Mouse (Mus musculus) duodenum, adult 2 months (tissue): Measurements from ENCODE around the gene Pfkfb4. TPM values are rescaled to one million over a fixed set of nuclear protein-coding genes. Genes with fewer than 3 reads are reported as not detected.

Experiments
- polyA plus RNA-seq: library from polyadenylated mRNA; depleted of rRNA; stranded (reverse); fragments of >200 nt; gene quantifications from 2 replicates; pipeline ENCODE4 v1.2.3, GENCODE M21; 2012; ENCODE audit warnings: low replicate concordance; rRNA removed

The Pfkfb4 gene
- 67.1 and 86.6 TPM in 2 replicates for polyA plus RNA-seq

GRCm38 (mm10) chr9:108991428-108992084, at the start of gene Pfkfb4:
Gene Pfkfb4, plus strand, starts transcription at chr9:108991778.

DNA sequence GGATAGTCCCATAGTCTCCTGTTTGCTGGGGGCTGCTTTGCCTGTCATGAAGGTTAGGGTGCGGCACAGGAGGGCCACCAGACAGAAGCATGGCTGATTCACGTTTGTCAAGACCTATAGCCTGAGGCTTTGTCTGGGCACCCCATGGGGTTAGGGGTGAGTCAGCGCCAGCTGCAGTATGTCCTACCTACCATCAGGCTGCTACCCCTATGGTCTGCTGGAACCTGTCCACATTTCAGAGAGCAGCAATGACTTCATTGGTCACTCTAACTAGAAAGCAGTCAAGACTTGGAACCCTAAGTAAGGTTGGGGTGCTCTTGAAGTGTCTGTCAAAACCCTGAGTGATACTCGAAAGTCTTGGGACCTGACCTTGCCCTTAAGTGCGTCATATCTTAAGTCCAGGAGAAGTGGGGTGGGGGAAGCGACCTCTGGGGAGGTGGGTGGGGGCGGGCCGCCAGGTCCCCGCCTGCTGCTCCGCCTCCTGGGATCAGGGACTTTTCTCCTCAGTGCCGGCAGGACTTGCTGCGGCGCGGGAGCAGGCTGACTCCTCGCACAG, 38.4 kb upstream of the Pfkfb4 start, which contains the start of gene Col7a1:
Col7a1 (plus strand) TSS at position 506 of the 556 bp plus-strand sequence.

GRCm38 (mm10) chr9:108985710-108986109, 5.9 kb upstream of the Pfkfb4 start, which contains the start of gene Ucn2:
Gene Ucn2, plus strand, starts transcription at chr9:108986010.

DNA sequence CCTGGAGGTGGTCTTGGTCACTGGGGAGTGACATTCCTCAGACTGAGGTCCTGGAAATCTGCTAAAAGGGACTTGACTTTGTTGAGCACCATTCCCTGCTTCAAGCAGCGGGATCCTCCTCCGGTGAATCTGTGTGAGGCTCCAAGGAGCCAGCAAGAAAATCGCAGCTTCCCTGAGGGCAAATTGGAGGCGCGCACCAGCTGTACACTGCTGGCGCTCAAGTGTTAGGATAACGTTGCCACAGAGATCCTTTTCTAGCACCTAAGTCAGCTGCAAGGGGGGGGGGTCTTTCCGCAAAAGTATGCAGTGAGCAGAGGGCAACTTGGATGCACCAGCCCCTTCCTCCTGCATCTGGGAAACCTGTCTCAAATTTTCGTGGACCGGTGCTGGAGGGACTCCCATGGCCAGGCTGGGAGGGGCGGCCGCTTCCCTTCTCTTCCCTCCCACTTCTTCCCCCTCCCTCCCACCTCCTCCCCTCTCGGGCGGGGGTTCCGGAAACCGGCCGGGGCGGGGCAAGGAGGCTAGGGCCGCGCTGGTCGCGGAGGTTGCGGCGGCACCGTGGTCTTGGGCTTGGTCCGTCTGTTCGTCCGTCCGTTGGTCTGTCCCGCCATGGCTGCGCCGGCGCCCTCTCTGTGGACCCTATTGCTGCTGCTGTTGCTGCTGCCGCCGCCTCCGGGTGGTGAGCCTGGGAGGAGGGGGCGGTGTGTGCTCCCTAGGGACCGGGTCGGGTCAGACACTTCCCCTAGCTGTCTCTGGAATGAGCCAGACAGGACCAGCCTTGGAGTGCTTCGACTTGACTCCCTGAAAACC, 46.7 kb downstream of the Pfkfb4 start, which contains the start of gene Shisa5:
Shisa5 (plus strand) TSS at position 480 of the 810 bp plus-strand sequence.

DNA sequence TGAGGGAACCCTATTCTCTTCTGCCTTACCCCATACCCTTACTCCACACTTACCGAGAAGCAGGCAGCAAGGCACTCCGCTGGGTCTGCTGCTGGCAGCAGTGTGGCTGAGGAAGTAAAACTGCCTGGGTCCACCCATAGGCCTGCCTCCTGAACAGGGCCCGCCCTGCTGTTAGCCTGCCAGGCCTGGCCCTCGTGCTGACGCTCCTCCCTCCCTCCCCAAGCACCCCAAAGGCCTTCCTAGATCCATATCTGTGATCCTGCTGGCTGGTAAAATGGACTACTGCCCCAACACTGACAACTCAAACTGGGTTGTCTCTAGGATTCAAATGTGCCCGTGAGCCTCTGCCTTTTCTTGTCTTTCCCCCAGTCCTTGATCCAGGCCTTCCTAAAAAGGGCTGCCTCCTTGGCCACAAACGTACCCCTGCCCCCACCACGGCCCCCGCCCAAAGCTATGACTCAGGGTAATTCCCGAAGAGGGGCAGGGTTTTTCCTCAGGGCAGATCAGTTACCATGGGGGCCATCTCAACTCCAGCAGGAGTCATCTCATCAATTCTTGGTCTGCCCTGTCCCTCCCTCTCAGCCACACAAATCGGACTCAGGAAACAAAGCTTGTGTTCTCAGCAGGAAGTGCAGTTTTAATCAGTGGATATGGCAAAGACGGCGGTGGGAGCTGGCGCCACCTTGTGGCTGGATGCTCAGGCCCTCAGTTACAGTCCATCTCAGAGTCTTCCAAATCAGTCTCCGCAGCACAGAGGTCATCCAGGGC, 67.7 kb downstream of the Pfkfb4 start, which contains the start of gene Trex1:
Trex1 (minus strand) TSS at position 599 of the 768 bp plus-strand sequence.

DNA sequence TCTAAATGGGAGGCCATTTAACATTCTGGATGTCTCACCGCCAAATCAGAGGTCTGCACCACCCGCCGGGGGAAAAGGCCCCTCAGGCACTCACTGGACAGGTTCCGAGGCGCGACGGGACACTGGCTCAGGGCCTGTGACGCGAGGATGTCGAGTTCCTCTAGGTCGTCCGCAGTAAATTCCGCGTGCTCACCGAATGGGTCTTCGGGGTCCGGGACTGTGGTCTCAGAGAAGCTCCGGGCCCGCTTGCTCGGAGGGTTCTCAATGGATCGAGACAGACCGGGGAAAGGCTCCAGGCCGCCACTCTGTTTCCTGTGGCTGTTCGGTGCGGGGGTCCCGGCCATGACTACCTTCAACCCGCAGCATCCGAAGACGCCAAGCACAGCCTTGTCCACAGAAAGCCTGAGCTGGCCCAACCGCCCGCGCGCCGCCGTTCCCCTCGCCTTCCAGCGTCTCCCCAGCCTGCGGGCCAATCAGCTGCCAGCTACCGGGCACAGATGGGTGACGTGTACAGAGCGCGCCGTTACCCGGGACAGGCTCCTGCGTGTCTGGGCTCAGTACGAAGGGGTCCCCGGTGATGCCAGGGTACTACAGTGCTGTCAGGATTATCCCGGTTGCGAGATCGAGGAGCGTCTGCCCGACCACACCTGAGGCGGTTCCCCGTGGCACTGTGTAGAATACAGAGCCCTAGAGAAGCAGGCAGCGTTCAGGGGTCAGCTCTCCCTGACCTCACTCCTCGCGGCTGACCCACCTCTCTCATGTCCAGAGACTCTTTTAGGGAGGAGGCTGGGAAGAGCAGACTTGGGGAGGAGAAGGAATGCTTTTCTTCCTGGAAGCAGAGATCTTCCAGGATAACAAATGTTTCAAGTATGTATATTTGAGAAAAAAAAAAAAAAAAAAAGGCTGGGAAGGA, 82.3 kb downstream of the Pfkfb4 start, which contains the start of gene Atrip:
Atrip (minus strand) TSS at position 464 of the 913 bp plus-strand sequence.

Other genes starting within 250 kb of the Pfkfb4 start
- gene Ip6k2, start 208.0 kb upstream of the Pfkfb4 start, polyA plus RNA-seq: 59.7 and 73.1 TPM in 2 replicates
- 13.1 and 18.2 TPM in 2 replicates for gene Nckipsd, start 183.4 kb upstream of the Pfkfb4 start, polyA plus RNA-seq
- 0.44 and 0.84 TPM in 2 replicates for gene Celsr3, start 165.5 kb upstream of the Pfkfb4 start, polyA plus RNA-seq
- 1,179 and 1,461 TPM in 2 replicates for gene Slc26a6, start 138.5 kb upstream of the Pfkfb4 start, polyA plus RNA-seq
- 27.6 and 44.1 TPM in 2 replicates for gene Tmem89, start 77.2 kb upstream of the Pfkfb4 start, polyA plus RNA-seq
- gene Uqcrc1, start 55.1 kb upstream of the Pfkfb4 start, polyA plus RNA-seq: 1,151 and 1,437 TPM in 2 replicates
- gene Col7a1, start 38.2 kb upstream of the Pfkfb4 start, polyA plus RNA-seq: 3.1 and 9.2 TPM in 2 replicates
- 0.12 and 0.27 TPM in 2 replicates for gene Ucn2, start 5.8 kb upstream of the Pfkfb4 start, polyA plus RNA-seq
- 453 and 610 TPM in 2 replicates for gene Shisa5, start 46.8 kb downstream of the Pfkfb4 start, polyA plus RNA-seq
- gene Trex1, start 68.0 kb downstream of the Pfkfb4 start, polyA plus RNA-seq: 53.3 and 130 TPM in 2 replicates
- gene Atrip, start 82.3 kb downstream of the Pfkfb4 start, polyA plus RNA-seq: 7.5 and 10.3 TPM in 2 replicates
- gene Ccdc51, start 90.7 kb downstream of the Pfkfb4 start, polyA plus RNA-seq: 9.5 and 12.0 TPM in 2 replicates
- gene Tma7, start 90.8 kb downstream of the Pfkfb4 start, polyA plus RNA-seq: 10.0 and 11.7 TPM in 2 replicates
- gene Plxnb1, start 103.6 kb downstream of the Pfkfb4 start, polyA plus RNA-seq: 1.4 and 5.1 TPM in 2 replicates
- gene Fbxw21, start 170.3 kb downstream of the Pfkfb4 start, polyA plus RNA-seq: not detected in 2 replicates
- gene Fbxw13, start 204.2 kb downstream of the Pfkfb4 start, polyA plus RNA-seq: not detected in 2 replicates
- gene Fbxw20, start 243.0 kb downstream of the Pfkfb4 start, polyA plus RNA-seq: not detected in 2 replicates